Mouse (Mus musculus) stomach, postnatal 0 days (tissue): ENCODE data around the gene Fbxl17. TPM values are rescaled to one million over a fixed set of nuclear protein-coding genes. Genes with fewer than 3 reads are reported as not detected.

ENCODE experiments used
- ATAC-seq: fragments of 200-750 bp; cut with Nextera tagmentation; 2 replicates; pipeline ENCODE4 v1.8.0; 2017; ENCODE audit not compliant: low FRiP score, low TSS enrichment
- DNase-seq: peaks from one replicate; pipeline ENCODE4 v3.0.0-alpha.2; 2016; ENCODE audit warnings: low spot score
- H3K27ac ChIP-seq: fragments of 300-500 bp; sonication (generic); replicated peaks from 2 replicates; pipeline ENCODE4 v1.5.1; 2014; ENCODE audit warnings: mild to moderate bottlenecking, control low read depth
- H3K27me3 ChIP-seq: fragments of 300-500 bp; sonication (generic); 2 replicates; pipeline ENCODE4 v1.6.1; 2014; ENCODE audit warnings: low read length; ENCODE audit not compliant: control insufficient read depth, insufficient read depth
- H3K36me3 ChIP-seq: fragments of 300-500 bp; sonication (generic); 2 replicates; pipeline ENCODE4 v1.6.1; 2014; ENCODE audit warnings: low read length, mixed read lengths; ENCODE audit not compliant: control insufficient read depth, insufficient read depth
- H3K4me1 ChIP-seq: fragments of 300-500 bp; sonication (generic); replicated peaks from 2 replicates; pipeline ENCODE4 v1.6.1; 2014; ENCODE audit warnings: antibody characterized with exemption; ENCODE audit not compliant: control insufficient read depth, insufficient read depth
- H3K4me2 ChIP-seq: fragments of 300-500 bp; sonication (generic); replicated peaks from 2 replicates; pipeline ENCODE4 v1.6.1; 2014; ENCODE audit warnings: low read depth, mild to moderate bottlenecking, control low read depth, moderate library complexity
- H3K4me3 ChIP-seq: fragments of 300-500 bp; sonication (generic); 2 replicates; pipeline ENCODE4 v1.5.1; 2014; ENCODE audit warnings: low read depth, low read length, control low read depth
- H3K9ac ChIP-seq: fragments of 300-500 bp; sonication (generic); 2 replicates; pipeline ENCODE4 v1.6.1; 2014; ENCODE audit warnings: mild to moderate bottlenecking, low read length, control low read depth, mixed read lengths
- H3K9me3 ChIP-seq: fragments of 300-500 bp; sonication (generic); 2 replicates; pipeline ENCODE4 v1.6.1; 2016; ENCODE audit warnings: low read length; ENCODE audit not compliant: control insufficient read depth
- CTCF ChIP-seq: IDR thresholded peaks from 2 replicates; pipeline ENCODE4 v1.5.1; 2016; ENCODE audit warnings: antibody characterized with exemption, low read depth, mild to moderate bottlenecking, moderate library complexity
- EP300 ChIP-seq: optimal IDR thresholded peaks from 2 replicates; pipeline ENCODE3; 2016; ENCODE audit warnings: antibody characterized with exemption
- WGBS: fragments of 180-500 bp; shearing (Covaris S2); extraction: QIAGEN DNeasy Blood & Tissue Kit; methylation state at CpG from one replicate; pipeline ENCODE4 v1.1.7; 2014; 5-methylcytosine and 5-hydroxymethylcytosine counted together
- polyA plus RNA-seq: library from polyadenylated mRNA; unstranded; fragments of >200 nt; fragmentation: Nextera tagmentation; extraction: Ambion mirVana; gene quantifications from 2 replicates; pipeline ENCODE4 v1.2.1, GENCODE M21; 2015

The Fbxl17 gene
- 3.6 and 4.3 TPM in 2 replicates for polyA plus RNA-seq

DNA sequence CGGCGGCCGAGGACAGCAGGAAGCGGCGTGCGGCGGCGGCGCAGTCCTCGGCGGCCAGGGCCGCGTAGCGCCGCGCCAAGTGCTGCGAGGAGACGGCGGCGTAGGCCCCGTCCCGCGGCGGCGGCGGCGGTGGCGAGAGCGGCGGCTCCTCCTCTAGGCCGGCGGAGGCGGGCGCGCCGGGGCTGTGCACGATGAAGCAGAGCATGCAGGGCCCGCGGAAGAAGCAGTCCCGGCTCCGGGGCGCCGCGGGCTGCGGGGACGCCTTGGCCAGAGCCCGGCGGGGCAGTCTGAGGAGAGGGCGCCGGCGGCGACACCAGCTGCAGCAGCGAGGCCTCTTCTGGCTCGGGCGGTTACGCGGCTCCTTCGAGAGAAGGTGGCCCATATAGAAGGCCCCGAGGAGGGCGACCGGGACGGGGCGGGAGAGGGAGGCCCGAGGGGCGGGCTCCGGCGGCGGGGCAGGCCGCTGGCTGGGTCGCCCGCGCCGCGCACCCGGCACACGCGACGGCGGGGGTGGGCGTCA is at the start of gene Fbxl17:
TSS of gene Fbxl17 (minus strand) at position 382 of the 520 bp plus-strand sequence.
- Histone ChIP-seq H3K4me3 (peak within 1 kb of the TSS; percentile 89), H3K36me3 (no peaks in the 10 kb centered on the region), H3K27me3 (no peaks in the 10 kb centered on the region), H3K9me3 (no peaks in the 10 kb centered on the region), H3K4me1 (peaks cover 2% of the 10 kb centered on the region; the same call in 1 of the 2 replicates), H3K27ac (peak within 1 kb of the TSS; percentile 99), H3K4me2 (peak within 1 kb of the TSS; percentile 91), H3K9ac (peak within 1 kb of the TSS; percentile 99)
- peak; percentile 77 for DNase-seq
- TF ChIP-seq CTCF = no peak
- no peak for TF ChIP-seq EP300
- peak; percentile 85 for ATAC-seq
- WGBS = under 1% methylated on average over 54 of the region's 80 CpGs

DNA sequence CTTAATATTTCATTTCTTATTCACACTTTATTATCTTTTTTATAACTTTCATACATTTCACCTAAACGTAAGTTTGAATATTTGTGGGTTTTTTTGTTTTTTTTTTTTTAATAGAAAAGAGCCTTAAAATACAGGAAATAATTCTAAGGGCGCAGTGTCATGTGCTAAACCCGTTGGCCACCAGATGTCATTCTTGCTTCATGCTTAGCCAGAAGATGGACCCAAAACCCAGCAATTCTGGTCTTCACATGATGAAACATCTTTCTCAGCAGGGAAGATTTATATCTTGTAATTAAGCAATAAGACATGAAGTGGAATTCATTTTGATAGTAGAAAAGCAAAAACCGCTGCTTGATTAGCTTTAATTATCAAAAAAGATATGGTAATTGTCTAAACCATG is 47.6 kb upstream of the Fbxl17 start:
- Histone ChIP-seq H3K4me3 (no peak overlapping the region), H3K9me3 (no peaks in the 10 kb centered on the region), H3K9ac (no peak overlapping the region), H3K4me1 (no peaks in the 10 kb centered on the region), H3K27me3 (no peaks in the 10 kb centered on the region), H3K27ac (no peak overlapping the region), H3K4me2 (no peak overlapping the region), H3K36me3 (no peaks in the 10 kb centered on the region)
- 83% methylated on average over 4 of the region's 4 CpGs for WGBS
- ATAC-seq = no peak
- no peak for TF ChIP-seq EP300
- peak; percentile 66 for TF ChIP-seq CTCF
- DNase-seq = no peak

DNA sequence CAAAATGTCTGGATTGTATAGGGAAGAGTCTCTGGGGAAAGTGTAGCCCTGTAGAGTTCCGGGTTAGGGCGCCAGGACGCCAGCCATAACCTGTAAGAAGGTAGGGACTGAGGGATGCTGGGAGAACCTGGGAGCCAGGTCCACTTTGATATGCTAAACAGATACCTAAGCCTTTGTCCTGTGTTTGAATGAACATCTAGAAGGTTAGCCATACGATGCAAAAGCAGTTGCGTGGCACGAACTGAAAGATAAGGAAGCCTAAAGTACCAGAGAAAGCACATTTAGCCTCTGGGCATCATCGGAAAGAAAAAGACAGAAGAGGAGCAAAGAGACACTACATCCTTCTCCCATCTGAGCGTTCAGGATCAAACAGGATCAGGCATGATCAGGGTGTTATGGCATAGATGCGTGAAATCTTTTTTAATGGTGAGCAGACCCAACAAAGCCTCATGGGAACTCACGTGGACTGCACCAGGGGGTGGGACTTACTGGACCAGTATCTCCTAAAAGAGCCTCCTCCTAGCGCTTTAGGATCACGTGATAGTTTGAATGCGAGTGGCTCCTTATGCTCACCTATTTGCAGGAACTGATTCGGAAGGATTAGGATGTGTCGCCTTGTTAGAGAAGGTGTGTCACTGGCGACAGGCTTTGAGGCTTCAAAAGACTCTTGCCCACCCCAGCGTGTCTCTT is 34.9 kb upstream of the Fbxl17 start:
- 89% methylated on average over 17 of the region's 17 CpGs for WGBS
- ATAC-seq = no peak
- TF ChIP-seq CTCF (no peak), EP300 (no peak)
- Histone ChIP-seq H3K36me3 (no peaks in the 10 kb centered on the region), H3K9me3 (no peaks in the 10 kb centered on the region), H3K4me1 (no peaks in the 10 kb centered on the region), H3K27me3 (no peaks in the 10 kb centered on the region), H3K9ac (no peak overlapping the region), H3K27ac (no peak overlapping the region), H3K4me3 (no peak overlapping the region), H3K4me2 (no peak overlapping the region)
- no peak for DNase-seq

DNA sequence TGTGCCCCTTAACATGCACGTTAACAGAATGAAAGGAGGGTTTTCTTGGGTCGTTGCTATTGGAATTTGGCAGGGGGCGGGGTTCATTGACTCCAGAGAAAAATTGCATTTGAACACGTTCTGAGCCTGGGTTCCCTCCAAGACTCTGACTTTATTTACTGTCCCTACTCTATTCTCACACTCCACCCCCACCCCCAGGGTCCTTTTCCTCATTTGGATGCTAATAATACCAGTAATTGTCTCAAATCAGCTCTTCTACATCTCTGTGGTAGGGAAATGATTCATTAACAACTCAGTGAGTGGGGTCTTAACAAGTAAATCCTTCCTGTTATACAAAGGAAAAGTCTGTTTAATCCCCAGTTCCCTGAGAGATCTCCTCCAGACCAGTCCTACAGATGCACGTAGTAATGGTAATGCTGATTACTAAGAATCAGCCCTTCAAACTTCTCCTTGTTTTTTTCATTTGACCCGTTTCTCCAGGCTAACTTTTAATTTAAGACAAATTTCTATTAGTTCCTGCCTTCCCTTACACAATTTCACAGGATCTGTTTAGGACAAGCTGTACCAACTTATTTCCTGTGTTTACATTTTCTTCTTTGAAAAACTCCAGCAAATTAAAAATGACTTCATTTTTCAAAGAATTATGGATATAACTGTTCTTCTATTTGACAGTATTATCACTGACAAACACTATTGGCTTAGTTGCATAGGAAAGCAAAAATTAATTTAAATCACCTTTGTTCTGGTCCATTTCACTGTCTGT is 33.4 kb upstream of the Fbxl17 start:
- Histone ChIP-seq H3K4me2 (no peak overlapping the region), H3K9ac (no peak overlapping the region), H3K36me3 (no peaks in the 10 kb centered on the region), H3K9me3 (no peaks in the 10 kb centered on the region), H3K27ac (no peak overlapping the region), H3K4me3 (no peak overlapping the region), H3K27me3 (no peaks in the 10 kb centered on the region), H3K4me1 (no peaks in the 10 kb centered on the region)
- no peak for ATAC-seq
- no peak for DNase-seq
- 27% methylated on average over 6 of the region's 6 CpGs for WGBS
- TF ChIP-seq EP300 (no peak), CTCF (no peak)

DNA sequence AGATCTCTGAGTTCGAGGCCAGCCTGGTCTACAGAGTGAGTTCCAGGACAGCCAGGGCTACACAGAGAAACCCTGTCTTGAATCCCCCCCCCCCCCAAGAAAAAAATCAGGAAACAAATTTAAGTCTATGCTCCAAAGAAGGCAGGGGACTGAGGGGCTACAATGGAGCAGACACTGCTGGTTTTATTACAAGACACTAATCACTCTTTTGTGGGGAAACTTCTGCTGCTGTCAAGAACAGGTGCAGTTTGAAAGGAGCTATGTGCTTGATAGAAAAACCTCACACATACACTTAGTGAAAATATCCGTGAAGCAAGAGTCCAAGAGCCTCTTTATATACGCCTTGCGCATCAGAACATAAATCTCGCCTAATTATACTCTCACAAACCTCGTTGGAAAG is 29.7 kb upstream of the Fbxl17 start:
- H3K9ac ChIP-seq = no peak overlapping the region
- no peaks in the 10 kb centered on the region for H3K9me3 ChIP-seq
- 67% methylated on average over 6 of the region's 6 CpGs for WGBS
- ATAC-seq (no peak), DNase-seq (no peak)
- H3K27ac ChIP-seq = no peak overlapping the region
- no peak for TF ChIP-seq CTCF
- no peak for TF ChIP-seq EP300
- no peaks in the 10 kb centered on the region for H3K36me3 ChIP-seq
- H3K4me2 ChIP-seq = no peak overlapping the region
- no peak overlapping the region for H3K4me3 ChIP-seq
- no peaks in the 10 kb centered on the region for H3K4me1 ChIP-seq
- H3K27me3 ChIP-seq = no peaks in the 10 kb centered on the region

DNA sequence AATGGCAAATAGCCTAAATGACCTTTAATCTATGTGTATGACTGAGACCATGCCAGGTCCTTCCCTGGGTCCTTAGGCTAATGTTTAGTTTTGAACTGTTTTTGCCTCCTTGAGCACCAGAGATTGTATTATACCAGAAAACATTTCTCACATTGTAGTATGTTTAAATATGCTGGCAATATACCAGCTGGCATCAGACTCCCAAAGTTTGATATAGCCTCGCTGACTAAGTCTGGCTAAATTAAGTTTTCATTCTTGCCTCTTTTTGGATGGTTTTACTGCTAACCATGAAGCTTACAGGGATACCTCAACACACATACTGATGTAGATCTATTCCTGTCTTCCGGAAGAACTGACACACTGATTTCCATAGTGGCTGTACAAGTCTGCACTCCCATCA is 20.9 kb upstream of the Fbxl17 start:
- no peaks in the 10 kb centered on the region for H3K4me1 ChIP-seq
- no peak for ATAC-seq
- no peak for DNase-seq
- no peak overlapping the region for H3K4me3 ChIP-seq
- H3K9ac ChIP-seq = no peak overlapping the region
- no peak overlapping the region for H3K4me2 ChIP-seq
- 55% methylated on average over 2 of the region's 2 CpGs for WGBS
- no peak overlapping the region for H3K27ac ChIP-seq
- H3K27me3 ChIP-seq = no peaks in the 10 kb centered on the region
- no peaks in the 10 kb centered on the region for H3K9me3 ChIP-seq
- no peaks in the 10 kb centered on the region for H3K36me3 ChIP-seq
- no peak for TF ChIP-seq CTCF
- no peak for TF ChIP-seq EP300
